Mouse (Mus musculus) cortical plate, adult 2 months (tissue): ENCODE measurements at regions not wholly inside any gene's neighbourhood (a gene's known extent, or its start where the extent isn't known, plus 50 kb on each side); places are given as distances from the start of the nearest gene placed in this dataset.

Experiments
- CTCF ChIP-seq: fragments of 200-500 bp; IDR thresholded peaks from 2 replicates; pipeline ENCODE4 v1.5.1; 2011; ENCODE audit warnings: mild to moderate bottlenecking, control low read depth, low read length; ENCODE audit not compliant: insufficient read depth; ENCODE audit errors: extremely low read depth
- POLR2A ChIP-seq: fragments of 200-500 bp; IDR thresholded peaks from 2 replicates; pipeline ENCODE4 v1.6.1; 2011; ENCODE audit warnings: mild to moderate bottlenecking, low read length, control low read depth; ENCODE audit not compliant: insufficient read depth; ENCODE audit errors: extremely low read depth

- TF ChIP-seq CTCF (no peak), POLR2A (no peak)
Measured at GRCm38 (mm10) chr16:30827901-30828608, 228.5 kb downstream of the Fam43a start.
